Mouse (Mus musculus): Measurements from ENCODE around the gene Dhrs4. TPM values are rescaled to one million over a fixed set of nuclear protein-coding genes. Genes with fewer than 3 reads are reported as not detected.
A peak's percentile ranks its signal among the peaks of the same experiment; 100 is the strongest.

Dhrs4 gene
- polyA plus RNA-seq, 1 experiment from 2014 or later, result 59.9 TPM

GRCm38 (mm10) chr14:55490361-55491201 lies 12.0 kb downstream of the Dhrs4 start, which contains the start of gene Carmil3:
Carmil3 (plus strand) TSS chr14:55490651.
- peak within 1 kb of the TSS; percentile 92 for H3K27ac ChIP-seq
- H3K4me2 ChIP-seq, result peak within 1 kb of the TSS; percentile 79
- H3K9me3 ChIP-seq, result no peaks in the 10 kb centered on the region
- under 1% methylated on average over 68 of the region's 68 CpGs for WGBS
- ATAC-seq (ENCODE audit: low FRiP score), result peak; percentile 90
- H3K36me3 ChIP-seq (replicated peaks), result peaks cover 36% of the 10 kb centered on the region
- H3K27me3 ChIP-seq, result no peaks in the 10 kb centered on the region
- peak within 1 kb of the TSS; percentile 94 for H3K9ac ChIP-seq
- H3K4me1 ChIP-seq, result peaks cover 21% of the 10 kb centered on the region
- peak within 1 kb of the TSS; percentile 88 for H3K4me3 ChIP-seq (replicated peaks)

- H3K4me3 ChIP-seq (replicated peaks), result peak overlapping the region; percentile 88
- peak; percentile 80 for ATAC-seq (ENCODE audit: low FRiP score)
- WGBS, result under 1% methylated on average over 30 of the region's 30 CpGs
- H3K9me3 ChIP-seq, result no peaks in the 10 kb centered on the region
- peak overlapping the region; percentile 92 for H3K27ac ChIP-seq
- peak overlapping the region; percentile 94 for H3K9ac ChIP-seq
- peaks cover 21% of the 10 kb centered on the region for H3K4me1 ChIP-seq
- H3K36me3 ChIP-seq (replicated peaks), result peaks cover 39% of the 10 kb centered on the region
- H3K27me3 ChIP-seq, result no peaks in the 10 kb centered on the region
- H3K4me2 ChIP-seq, result peak overlapping the region; percentile 79
Measured at GRCm38 (mm10) chr14:55491291-55491833, 12.8 kb downstream of the Dhrs4 start.

- Histone ChIP-seq H3K4me2 (peak overlapping the region; percentile 79), H3K27ac (peak overlapping the region; percentile 92; the same call in 1 of the 2 replicates), H3K27me3 (no peaks in the 10 kb centered on the region), H3K4me1 (peaks cover 21% of the 10 kb centered on the region), H3K4me3 (replicated peaks) (peak overlapping the region; percentile 88), H3K9me3 (no peaks in the 10 kb centered on the region), H3K9ac (0 out of 2 replicates have a peak overlapping the region, but pooled peaks have one; percentile 94), H3K36me3 (replicated peaks) (peaks cover 39% of the 10 kb centered on the region)
- ATAC-seq (ENCODE audit: low FRiP score), result no peak
- 41% methylated on average over 3 of the region's 3 CpGs for WGBS
Measured at GRCm38 (mm10) chr14:55492103-55492502, 13.5 kb downstream of the Dhrs4 start.

GRCm38 (mm10) chr14:55495509-55496240 lies 17.1 kb downstream of the Dhrs4 start:
- H3K4me2 ChIP-seq, result no peak overlapping the region
- 74% methylated on average over 20 of the region's 20 CpGs for WGBS
- no peak overlapping the region for H3K27ac ChIP-seq
- peaks cover 55% of the 10 kb centered on the region for H3K36me3 ChIP-seq (replicated peaks)
- H3K4me1 ChIP-seq, result peaks cover 17% of the 10 kb centered on the region
- H3K4me3 ChIP-seq (replicated peaks), result no peak overlapping the region
- no peaks in the 10 kb centered on the region for H3K27me3 ChIP-seq
- H3K9me3 ChIP-seq, result no peaks in the 10 kb centered on the region
- no peak for ATAC-seq (ENCODE audit: low FRiP score)
- no peak overlapping the region for H3K9ac ChIP-seq

- Histone ChIP-seq H3K4me2 (no peak overlapping the region), H3K27ac (no peak overlapping the region), H3K27me3 (no peaks in the 10 kb centered on the region), H3K9ac (no peak overlapping the region), H3K4me1 (peaks cover 13% of the 10 kb centered on the region), H3K36me3 (replicated peaks) (peaks cover 66% of the 10 kb centered on the region), H3K4me3 (replicated peaks) (no peak overlapping the region), H3K9me3 (no peaks in the 10 kb centered on the region)
- peak; percentile 30; the same call in 1 of the 2 replicates for ATAC-seq (ENCODE audit: low FRiP score)
- 76% methylated on average over 16 of the region's 16 CpGs for WGBS
Measured at GRCm38 (mm10) chr14:55496761-55497448, 18.3 kb downstream of the Dhrs4 start.

GRCm38 (mm10) chr14:55497449-55497821 lies 18.9 kb downstream of the Dhrs4 start:
- H3K27me3 ChIP-seq, result no peaks in the 10 kb centered on the region
- no peaks in the 10 kb centered on the region for H3K9me3 ChIP-seq
- no peak overlapping the region for H3K4me2 ChIP-seq
- no peak overlapping the region for H3K27ac ChIP-seq
- H3K9ac ChIP-seq, result 0 out of 2 replicates have a peak overlapping the region, but pooled peaks have one; percentile 21
- WGBS, result 32% methylated on average over 6 of the region's 6 CpGs
- peaks cover 7% of the 10 kb centered on the region; the same call in 1 of the 2 replicates for H3K4me1 ChIP-seq
- H3K36me3 ChIP-seq (replicated peaks), result peaks cover 72% of the 10 kb centered on the region
- H3K4me3 ChIP-seq (replicated peaks), result no peak overlapping the region
- ATAC-seq (ENCODE audit: low FRiP score), result peak; percentile 68

- Histone ChIP-seq H3K36me3 (replicated peaks) (peaks cover 28% of the 10 kb centered on the region), H3K27me3 (0 out of 2 replicates have a peak, but pooled peaks cover 3% of the 10 kb centered on the region)
Measured at GRCm38 (mm10) chr14:55505612-55506011, 27.1 kb downstream of the Dhrs4 start.

GRCm38 (mm10) chr14:55507801-55508200 lies 29.2 kb downstream of the Dhrs4 start:
- no peak overlapping the region for H3K4me2 ChIP-seq
- peaks cover 8% of the 10 kb centered on the region; the same call in 1 of the 2 replicates for H3K4me1 ChIP-seq
- no peak overlapping the region for H3K4me3 ChIP-seq (replicated peaks)
- ATAC-seq (ENCODE audit: low FRiP score), result no peak
- H3K27ac ChIP-seq, result no peak overlapping the region
- peaks cover 13% of the 10 kb centered on the region for H3K27me3 ChIP-seq
- 66% methylated on average over 7 of the region's 7 CpGs for WGBS
- H3K36me3 ChIP-seq (replicated peaks), result peaks cover 9% of the 10 kb centered on the region; the same call in 1 of the 2 replicates
- H3K9me3 ChIP-seq, result no peaks in the 10 kb centered on the region
- H3K9ac ChIP-seq, result no peak overlapping the region

More at GRCm38 (mm10) chr14:55505612-55506011, 27.1 kb downstream of the Dhrs4 start:
- WGBS, result 85% methylated on average over 9 of the region's 9 CpGs
- Histone ChIP-seq H3K4me2 (no peak overlapping the region), H3K9me3 (no peaks in the 10 kb centered on the region), H3K4me1 (peaks cover 4% of the 10 kb centered on the region; the same call in 1 of the 2 replicates), H3K9ac (no peak overlapping the region), H3K27ac (no peak overlapping the region), H3K4me3 (replicated peaks) (no peak overlapping the region)
- ATAC-seq (ENCODE audit: low FRiP score), result no peak

GRCm38 (mm10) chr14:55509540-55509939 lies 31.0 kb downstream of the Dhrs4 start:
- Histone ChIP-seq H3K9ac (no peak overlapping the region), H3K9me3 (no peaks in the 10 kb centered on the region), H3K27ac (no peak overlapping the region), H3K4me2 (no peak overlapping the region), H3K36me3 (replicated peaks) (peaks cover under 1% of the 10 kb centered on the region; the same call in 1 of the 2 replicates), H3K27me3 (peaks cover 13% of the 10 kb centered on the region), H3K4me3 (replicated peaks) (no peak overlapping the region), H3K4me1 (peaks cover 8% of the 10 kb centered on the region; the same call in 1 of the 2 replicates)
- no peak for ATAC-seq (ENCODE audit: low FRiP score)
- WGBS, result 84% methylated on average over 10 of the region's 10 CpGs

GRCm38 (mm10) chr14:55510125-55510731 lies 31.7 kb downstream of the Dhrs4 start, which contains the start of gene Cpne6:
Cpne6 (plus strand) TSS chr14:55510445.
- no peak within 1 kb of the TSS for H3K9ac ChIP-seq
- H3K27ac ChIP-seq, result no peak within 1 kb of the TSS
- no peak within 1 kb of the TSS for H3K4me3 ChIP-seq (replicated peaks)
- 70% methylated on average over 21 of the region's 22 CpGs for WGBS
- H3K4me1 ChIP-seq, result peaks cover 8% of the 10 kb centered on the region; the same call in 1 of the 2 replicates
- H3K27me3 ChIP-seq, result peaks cover 13% of the 10 kb centered on the region
- ATAC-seq (ENCODE audit: low FRiP score), result no peak
- H3K9me3 ChIP-seq, result no peaks in the 10 kb centered on the region
- no peaks in the 10 kb centered on the region; the same call in 1 of the 2 replicates for H3K36me3 ChIP-seq (replicated peaks)
- no peak within 1 kb of the TSS for H3K4me2 ChIP-seq

GRCm38 (mm10) chr14:55511037-55511436 lies 32.5 kb downstream of the Dhrs4 start:
- 75% methylated on average over 7 of the region's 7 CpGs for WGBS
- Histone ChIP-seq H3K4me1 (peaks cover 8% of the 10 kb centered on the region; the same call in 1 of the 2 replicates), H3K9me3 (no peaks in the 10 kb centered on the region), H3K4me2 (no peak overlapping the region), H3K27me3 (peaks cover 18% of the 10 kb centered on the region), H3K4me3 (replicated peaks) (no peak overlapping the region), H3K36me3 (replicated peaks) (no peaks in the 10 kb centered on the region; the same call in 1 of the 2 replicates), H3K9ac (no peak overlapping the region), H3K27ac (no peak overlapping the region)
- no peak for ATAC-seq (ENCODE audit: low FRiP score)

All from forebrain, embryonic 12.5 days (tissue).